Mouse (Mus musculus) stomach, postnatal 0 days (tissue): ENCODE data around the gene Zfp950.

Experiments
- CTCF ChIP-seq: IDR thresholded peaks from 2 replicates; pipeline ENCODE4 v1.5.1; 2016; ENCODE audit warnings: antibody characterized with exemption, low read depth, mild to moderate bottlenecking, moderate library complexity
- EP300 ChIP-seq: optimal IDR thresholded peaks from 2 replicates; pipeline ENCODE3; 2016; ENCODE audit warnings: antibody characterized with exemption

- no peak for TF ChIP-seq CTCF
- no peak for TF ChIP-seq EP300
Measured at GRCm38 (mm10) chr19:61017477-61018266, 123.0 kb downstream of the Zfp950 start.
